In genomic region chr19:49131664-49132063, GRCm38 (mm10) we compare ENCODE assay signal across 30 mouse cellular contexts.
A peak's percentile ranks its signal among the peaks of the same experiment; 100 is the strongest.
DNase-seq lines count a peak whose midpoint lies in the region; ATAC-seq lines count a peak whose summit lies in the region.
"Had no signal": no experiment of that assay in that cellular context is flagged by ENCODE, and none has a peak within 500 bp of the region (broad histone marks: within the 10 kb centered on the region; RNA-seq: fewer than 3 reads in every experiment).

No protein-coding gene starts in this region.

- no peaks in the 10 kb centered on the region for H3K36me3 ChIP-seq in forebrain, embryonic 11.5 days (ENCODE audit: control insufficient read depth, insufficient read depth, low read length)
- no peaks in the 10 kb centered on the region for H3K36me3 ChIP-seq in forebrain, embryonic 13.5 days (ENCODE audit: poor library complexity, severe bottlenecking)
- no peaks in the 10 kb centered on the region for H3K36me3 ChIP-seq in hindbrain, embryonic 12.5 days
- H3K36me3 ChIP-seq in hindbrain, embryonic 13.5 days: no peaks in the 10 kb centered on the region
- no peaks in the 10 kb centered on the region for H3K36me3 ChIP-seq in neural tube, embryonic 13.5 days
- H3K36me3 ChIP-seq: liver, embryonic 12.5 days had no signal

- no peaks in the 10 kb centered on the region for H3K27me3 ChIP-seq in forebrain, embryonic 11.5 days (ENCODE audit: control insufficient read depth, insufficient read depth, low read length)
- no peaks in the 10 kb centered on the region for H3K27me3 ChIP-seq in forebrain, embryonic 13.5 days
- H3K27me3 ChIP-seq in hindbrain, embryonic 12.5 days: no peaks in the 10 kb centered on the region
- H3K27me3 ChIP-seq in hindbrain, embryonic 13.5 days: no peaks in the 10 kb centered on the region
- H3K27me3 ChIP-seq in neural tube, embryonic 13.5 days: no peaks in the 10 kb centered on the region
- H3K27me3 ChIP-seq: liver, embryonic 12.5 days had no signal

- H3K4me3 ChIP-seq in forebrain, embryonic 11.5 days (ENCODE audit: low read depth, low read length): no peak overlapping the region
- H3K4me3 ChIP-seq in forebrain, embryonic 13.5 days: no peak overlapping the region
- no peak overlapping the region for H3K4me3 ChIP-seq in hindbrain, embryonic 12.5 days
- no peak overlapping the region for H3K4me3 ChIP-seq in hindbrain, embryonic 13.5 days
- no peak overlapping the region for H3K4me3 ChIP-seq in neural tube, embryonic 13.5 days
- H3K4me3 ChIP-seq: gastrocnemius, adult 2 months; liver, embryonic 12.5 days had no signal

- no peaks in the 10 kb centered on the region for H3K9me3 ChIP-seq in forebrain, embryonic 11.5 days (ENCODE audit: control insufficient read depth, low read length)
- H3K9me3 ChIP-seq in forebrain, embryonic 13.5 days (replicated peaks): no peaks in the 10 kb centered on the region
- H3K9me3 ChIP-seq in hindbrain, embryonic 12.5 days (replicated peaks): no peaks in the 10 kb centered on the region
- no peaks in the 10 kb centered on the region for H3K9me3 ChIP-seq in hindbrain, embryonic 13.5 days
- H3K9me3 ChIP-seq in neural tube, embryonic 13.5 days: no peaks in the 10 kb centered on the region
- H3K9me3 ChIP-seq: liver, embryonic 12.5 days had no signal

- DNase-seq in forebrain, embryonic 11.5 days (ENCODE audit: low spot score): no peak
- no peak for DNase-seq in neural tube, embryonic 10.5 days (ENCODE audit: extremely low spot score, low spot score)
- peak; percentile 84 for DNase-seq in retina, postnatal 1 day
- no peak for DNase-seq in adrenal gland, postnatal 10 days
- DNase-seq: adrenal gland, adult 2 months; cerebellum, adult 11-12 months; cerebellum, adult 9-11 months; gastrocnemius, adult 2 months; gastrocnemius, postnatal 36 days; heart, adult 18-20 months; heart, postnatal 36 days; kidney, adult 9 months; kidney, postnatal 10 days; layer of hippocampus, postnatal 36 days; left cerebral cortex, postnatal 4 days; liver, postnatal 0 days; lung, postnatal 36 days; right cerebral cortex, postnatal 4 days; thymus, adult 2 months; thymus, postnatal 36 days had no signal

- WGBS in forebrain, embryonic 11.5 days: 18% methylated on average over 4 of the region's 4 CpGs
- WGBS in forebrain, embryonic 13.5 days: 4% methylated on average over 4 of the region's 4 CpGs
- WGBS in hindbrain, embryonic 12.5 days: 24% methylated on average over 4 of the region's 4 CpGs
- WGBS in hindbrain, embryonic 13.5 days: 12% methylated on average over 4 of the region's 4 CpGs
- 25% methylated on average over 4 of the region's 4 CpGs for WGBS in neural tube, embryonic 13.5 days

- H3K4me1 ChIP-seq in forebrain, embryonic 11.5 days (replicated peaks; ENCODE audit: control insufficient read depth, insufficient read depth, low read length): no peaks in the 10 kb centered on the region
- peaks cover 7% of the 10 kb centered on the region; the same call in 1 of the 2 replicates for H3K4me1 ChIP-seq in forebrain, embryonic 13.5 days
- H3K4me1 ChIP-seq in hindbrain, embryonic 12.5 days: 0 out of 2 replicates have a peak, but pooled peaks cover 5% of the 10 kb centered on the region
- no peaks in the 10 kb centered on the region for H3K4me1 ChIP-seq in hindbrain, embryonic 13.5 days (replicated peaks)
- H3K4me1 ChIP-seq in neural tube, embryonic 13.5 days (replicated peaks): peaks cover 10% of the 10 kb centered on the region
- H3K4me1 ChIP-seq: liver, embryonic 12.5 days had no signal

- H3K9ac ChIP-seq in forebrain, embryonic 11.5 days (ENCODE audit: low read length): no peak overlapping the region
- H3K9ac ChIP-seq in forebrain, embryonic 13.5 days: no peak overlapping the region
- H3K9ac ChIP-seq in hindbrain, embryonic 12.5 days: no peak overlapping the region
- no peak overlapping the region for H3K9ac ChIP-seq in hindbrain, embryonic 13.5 days
- no peak overlapping the region for H3K9ac ChIP-seq in neural tube, embryonic 13.5 days
- H3K9ac ChIP-seq: liver, embryonic 12.5 days; liver, postnatal 0 days had no signal

- H3K4me2 ChIP-seq in forebrain, embryonic 11.5 days (ENCODE audit: low read depth, low read length, severe bottlenecking): no peak overlapping the region
- no peak overlapping the region for H3K4me2 ChIP-seq in forebrain, embryonic 13.5 days
- H3K4me2 ChIP-seq in hindbrain, embryonic 12.5 days (replicated peaks): no peak overlapping the region
- no peak overlapping the region for H3K4me2 ChIP-seq in hindbrain, embryonic 13.5 days
- no peak overlapping the region for H3K4me2 ChIP-seq in neural tube, embryonic 13.5 days
- H3K4me2 ChIP-seq: heart, embryonic 11.5 days; liver, embryonic 12.5 days had no signal

- no peak overlapping the region for H3K27ac ChIP-seq in forebrain, embryonic 11.5 days (ENCODE audit: low read depth, low read length)
- no peak overlapping the region for H3K27ac ChIP-seq in forebrain, embryonic 13.5 days
- 0 out of 2 replicates have a peak overlapping the region, but pooled peaks have one; percentile 8 for H3K27ac ChIP-seq in hindbrain, embryonic 12.5 days
- H3K27ac ChIP-seq in hindbrain, embryonic 13.5 days: no peak overlapping the region
- H3K27ac ChIP-seq in neural tube, embryonic 13.5 days (replicated peaks): peak overlapping the region; percentile 54
- H3K27ac ChIP-seq: gastrocnemius, adult 2 months; liver, embryonic 12.5 days; stomach, postnatal 0 days had no signal

- ATAC-seq in forebrain, embryonic 11.5 days (replicated peaks; ENCODE audit: low FRiP score): peak; percentile 27; the same call in 1 of the 2 replicates
- ATAC-seq in forebrain, embryonic 13.5 days: no peak
- ATAC-seq in hindbrain, embryonic 12.5 days (ENCODE audit: low FRiP score): no peak
- no peak for ATAC-seq in hindbrain, embryonic 13.5 days (ENCODE audit: low FRiP score)
- ATAC-seq in neural tube, embryonic 13.5 days (ENCODE audit: low read depth): no peak
- ATAC-seq: activated CD4-positive, CD25-positive, alpha-beta regulatory T cell, adult 4 months; CD4-positive, CD25-positive, alpha-beta regulatory T cell, adult 4 months; intestine, postnatal 0 days; liver, embryonic 12.5 days; liver, postnatal 0 days had no signal

Comparison
In these comparisons a context has a peak if more than half of its experiments do, and no peak if none do; other contexts are left out.
1. H3K27ac ChIP-seq: peak in hindbrain, embryonic 12.5 days (single experiment) and neural tube, embryonic 13.5 days (single experiment); none in forebrain, embryonic 11.5 days (single experiment), forebrain, embryonic 13.5 days (single experiment) and hindbrain, embryonic 13.5 days (single experiment).